Mouse (Mus musculus) kidney, adult 9 months (tissue): Measurements from ENCODE around the gene Fam81a.

Source experiments
- DNase-seq: peaks from one replicate; pipeline ENCODE4 v3.0.0; 2022

Fam81a gene

DNA sequence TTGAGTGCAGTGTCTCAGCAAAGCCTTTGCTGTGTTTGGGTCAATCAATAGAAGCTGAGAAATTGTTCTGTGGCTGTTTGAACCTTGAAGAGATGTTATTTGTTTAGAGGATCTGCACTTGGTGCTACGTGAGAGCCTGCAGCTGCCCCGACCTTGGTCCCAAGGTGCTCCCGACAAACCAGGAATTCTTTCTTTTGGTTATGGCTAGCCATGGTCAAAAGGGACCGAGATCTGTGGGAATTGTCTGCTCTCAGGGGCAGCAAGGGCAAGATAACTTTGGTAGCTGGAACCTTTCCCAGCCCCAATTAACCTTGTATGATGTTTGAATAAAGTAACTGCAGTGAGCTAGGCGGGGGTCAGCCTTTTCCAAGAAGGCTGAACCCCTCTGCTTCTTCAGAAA is 34.2 kb downstream of the Fam81a start:
- DNase-seq, result no peak

DNA sequence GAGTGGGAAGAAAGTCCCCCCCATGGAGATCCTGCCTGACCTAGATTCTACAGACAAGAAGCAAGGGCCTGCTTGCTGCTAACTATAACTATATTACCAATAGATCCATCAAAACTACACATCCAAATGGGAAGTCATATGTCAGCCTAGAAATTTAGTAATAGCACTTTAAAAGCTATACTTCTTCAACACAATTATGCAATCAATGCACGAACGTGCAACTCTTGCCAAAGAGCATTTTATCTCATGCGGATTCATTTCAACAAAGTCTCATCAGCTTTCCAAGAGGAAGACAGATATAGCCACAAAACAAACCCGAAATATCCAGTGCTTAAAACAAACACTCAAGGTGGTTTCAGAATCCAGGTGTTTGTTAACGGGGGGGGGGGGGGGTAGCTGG is 36.8 kb downstream of the Fam81a start:
- no peak for DNase-seq

DNA sequence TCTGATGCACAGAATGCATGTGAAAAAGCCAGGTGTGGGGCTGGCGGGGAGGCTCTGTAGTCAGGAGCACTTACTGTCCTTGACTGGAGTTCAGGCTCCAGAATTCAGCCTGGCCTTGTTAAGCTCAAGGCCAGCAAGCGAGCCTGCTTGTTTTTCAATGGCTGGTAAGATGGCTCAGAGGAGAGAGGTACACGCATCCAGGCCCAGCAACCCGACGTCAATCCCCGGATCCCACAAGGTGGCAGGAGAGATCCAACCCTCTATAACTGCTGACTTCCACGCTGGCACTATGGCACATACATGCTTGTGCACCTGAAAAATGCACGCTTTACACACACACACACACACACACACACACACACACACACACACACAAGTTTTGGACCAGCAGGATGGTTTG is 39.3 kb downstream of the Fam81a start:
- no peak for DNase-seq

DNA sequence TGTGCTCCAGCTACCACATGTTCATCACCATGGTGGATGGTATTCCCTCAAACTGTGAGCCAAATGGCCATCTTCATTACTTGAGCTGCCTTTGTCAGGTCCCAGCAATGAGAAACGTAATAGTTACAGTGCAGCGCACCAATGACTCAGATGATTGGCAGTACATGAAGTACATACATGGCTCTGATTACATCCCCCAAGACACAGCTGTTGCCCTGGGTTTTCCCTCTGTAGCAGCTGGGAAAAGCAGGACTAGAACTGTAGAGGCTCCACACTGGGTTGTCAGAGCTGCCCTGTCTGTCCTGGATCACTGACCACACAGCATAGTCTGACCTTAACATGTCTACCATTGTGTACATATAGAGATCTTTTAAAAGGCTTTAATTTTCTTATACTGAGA is 44.8 kb downstream of the Fam81a start:
- no peak for DNase-seq

DNA sequence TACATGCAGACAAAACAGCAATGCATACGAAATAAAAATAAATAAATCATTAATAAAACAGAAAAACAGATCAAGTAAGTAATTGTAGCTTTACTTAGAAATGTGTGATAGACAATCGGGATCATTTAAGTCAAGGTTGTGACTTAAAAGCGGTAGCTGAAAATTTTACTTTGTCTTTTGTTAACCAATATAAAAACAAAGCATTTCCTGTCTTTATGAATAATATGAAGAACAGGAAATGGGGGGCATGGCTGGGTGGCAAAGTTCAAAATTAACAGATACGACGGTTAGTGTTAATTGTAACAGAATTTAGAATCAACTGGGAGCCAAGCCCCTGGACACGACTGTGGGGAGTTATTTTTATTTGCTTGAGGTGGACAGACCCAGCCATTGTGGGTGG is 47.3 kb downstream of the Fam81a start:
- DNase-seq, result no peak

DNA sequence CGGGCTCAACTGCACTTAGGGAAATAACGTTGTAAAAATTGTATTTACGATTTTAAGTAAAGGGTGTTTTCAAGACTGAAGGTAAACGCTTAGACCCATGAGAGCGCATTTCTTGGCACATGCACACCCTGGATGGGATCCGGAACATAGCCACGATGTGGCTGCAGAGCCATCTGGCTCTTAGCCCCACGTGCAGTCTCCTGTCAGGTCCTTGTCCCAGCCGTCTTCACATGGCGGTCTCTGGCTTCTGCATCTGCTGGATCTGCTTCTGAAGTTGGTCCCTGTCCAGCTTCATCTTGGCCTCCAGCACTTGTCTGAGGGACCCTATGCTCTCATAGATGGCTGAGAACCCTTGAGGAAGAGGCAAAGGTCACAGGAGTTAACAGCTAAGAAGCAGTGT is 51.8 kb downstream of the Fam81a start:
- no peak for DNase-seq

DNA sequence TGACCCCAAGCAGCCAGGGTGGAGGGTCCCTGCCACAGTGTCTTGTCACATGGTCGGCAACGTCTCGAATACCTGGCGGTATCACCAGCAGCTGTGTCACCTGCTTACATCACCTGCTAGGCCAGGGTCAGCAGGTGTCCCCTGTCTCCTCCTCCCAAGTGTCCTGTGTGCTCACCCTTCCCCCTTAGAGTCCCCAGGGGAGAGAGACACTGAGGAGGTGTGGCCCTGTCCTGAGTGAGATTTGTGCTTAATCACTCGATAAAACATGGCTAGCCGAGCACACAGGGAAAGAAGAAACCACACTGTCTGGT is 53.6 kb downstream of the Fam81a start:
- no peak for DNase-seq

DNA sequence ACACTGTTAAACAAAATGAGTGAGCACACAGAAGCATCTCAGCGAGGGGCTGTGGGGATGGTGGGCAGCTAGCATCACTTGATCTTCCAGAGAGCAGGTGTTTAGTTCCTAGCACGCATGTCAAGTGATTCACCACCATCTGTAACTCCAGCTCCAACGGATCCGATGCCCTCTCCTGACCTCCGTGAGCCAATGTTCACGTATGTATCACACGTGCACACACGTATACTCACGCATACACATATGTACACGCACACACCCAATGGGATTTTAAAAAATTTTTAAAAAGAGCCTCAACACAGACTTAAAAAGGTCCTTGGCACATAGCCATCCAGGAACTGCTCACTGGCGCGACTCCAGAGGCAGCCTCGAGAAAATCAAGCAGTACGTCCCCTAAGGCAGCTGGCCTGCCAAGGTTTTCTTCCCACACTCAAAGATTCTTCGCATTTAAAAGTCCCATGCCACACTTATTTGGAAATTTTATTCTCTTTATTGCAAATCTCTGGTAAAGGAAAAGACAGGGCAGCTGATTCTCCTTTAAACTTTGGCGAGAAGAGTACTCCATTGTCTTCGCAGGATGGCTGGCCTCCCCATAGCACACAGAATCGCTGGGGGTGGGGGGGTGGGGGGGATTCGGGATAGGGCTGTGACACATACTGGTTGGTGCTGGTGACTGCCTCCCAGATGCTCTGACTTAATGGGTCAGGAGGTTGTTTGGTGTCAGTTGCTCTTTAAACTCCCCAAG is 54.1 kb downstream of the Fam81a start:
- DNase-seq, result no peak

DNA sequence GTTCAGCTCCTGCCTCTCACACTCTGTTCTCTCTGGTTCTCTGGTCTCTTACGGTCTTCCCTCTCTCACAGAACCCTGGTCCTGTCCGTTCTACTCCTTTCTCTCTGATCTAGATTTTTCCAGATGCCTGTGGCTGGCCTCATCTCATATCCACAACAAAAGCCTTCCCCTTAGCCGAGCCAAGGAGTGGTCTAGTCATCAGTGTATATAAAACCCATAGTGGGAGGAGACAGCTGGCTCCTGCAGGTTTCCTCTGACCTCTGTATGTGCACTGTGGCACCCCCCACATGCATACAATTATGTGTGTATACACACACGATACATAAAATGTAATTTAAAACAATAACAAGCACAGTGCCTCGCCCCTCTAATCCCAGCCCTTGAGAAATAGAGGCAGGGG is 55.0 kb downstream of the Fam81a start:
- no peak for DNase-seq

DNA sequence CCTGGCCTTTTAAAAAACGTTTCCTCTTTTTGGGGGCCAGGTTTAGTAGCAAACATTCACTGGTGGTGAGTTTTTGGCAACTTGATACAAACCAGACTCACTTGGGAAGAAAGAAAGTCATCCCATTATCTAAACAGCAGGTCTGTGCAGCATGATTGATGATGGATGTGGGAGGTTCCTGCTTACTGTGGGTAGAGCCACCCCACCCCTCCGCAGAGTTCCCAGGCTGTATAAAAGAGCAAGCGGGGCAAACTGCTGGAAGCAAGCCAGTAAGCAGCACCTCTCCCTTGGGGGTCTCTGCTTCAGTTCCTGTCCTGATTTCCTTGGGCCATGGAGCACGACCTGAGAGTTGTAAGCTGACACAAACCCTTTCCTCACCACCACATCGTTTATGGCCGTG is 56.3 kb downstream of the Fam81a start:
- no peak for DNase-seq

DNA sequence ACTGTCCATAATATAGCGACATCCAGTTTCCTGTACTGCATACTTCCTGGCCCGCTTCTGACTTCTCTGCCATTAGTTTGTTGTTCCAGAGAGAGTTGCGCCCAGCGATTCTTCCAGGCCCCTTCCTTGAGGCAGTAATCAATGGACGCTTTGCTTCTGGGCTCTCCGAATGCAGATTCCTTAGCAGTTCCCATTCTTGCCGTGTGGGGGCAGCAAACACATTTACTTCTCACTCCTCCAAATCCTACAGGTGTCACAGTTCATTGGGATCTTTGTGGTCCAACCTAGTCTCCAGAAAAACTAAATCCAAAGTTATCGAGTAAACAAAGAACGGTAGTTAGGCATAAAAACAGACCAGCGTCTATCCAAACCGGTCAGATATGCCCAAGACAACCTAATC is 58.3 kb downstream of the Fam81a start:
- peak; percentile 73 for DNase-seq

DNA sequence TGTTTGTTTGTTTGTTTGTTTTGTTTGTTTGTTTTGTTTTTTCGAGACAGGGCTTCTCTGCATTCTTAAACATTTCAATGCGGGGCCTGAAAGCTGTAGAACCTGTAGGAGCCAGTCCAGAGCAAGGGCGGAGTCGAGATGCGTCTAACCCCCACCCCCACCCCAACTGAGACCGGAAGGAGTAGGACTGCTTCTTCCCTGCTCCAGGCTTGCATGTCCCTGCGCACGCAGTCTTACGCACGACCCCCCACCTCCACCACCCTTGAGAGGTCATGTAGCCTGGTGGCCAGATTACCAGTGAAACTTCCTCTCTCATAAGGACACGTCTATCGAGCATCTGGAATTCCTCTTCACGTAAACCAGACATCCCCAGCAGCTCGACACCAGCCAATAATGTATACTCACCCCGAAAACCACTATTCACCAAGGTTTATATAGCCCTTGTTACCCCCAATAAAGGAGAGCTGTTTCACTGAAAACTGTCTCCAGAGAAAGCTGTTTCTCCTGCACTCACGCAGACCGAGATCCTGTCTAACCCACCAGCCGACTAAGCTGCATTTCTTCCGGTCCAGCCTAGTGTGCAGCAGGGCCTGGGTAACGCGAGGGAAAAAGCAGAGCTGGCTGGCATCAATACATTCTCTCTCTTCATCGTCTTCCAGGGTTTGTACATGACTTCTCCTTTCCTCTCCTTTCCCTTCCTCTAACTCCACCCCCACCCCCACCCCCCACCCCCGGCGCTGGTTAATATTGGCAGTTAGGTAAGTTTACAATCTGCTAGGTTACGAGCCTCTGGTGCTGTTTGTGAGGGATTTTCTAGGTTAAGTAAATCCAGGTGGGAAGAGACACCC is 59.8 kb downstream of the Fam81a start:
- DNase-seq, result no peak

DNA sequence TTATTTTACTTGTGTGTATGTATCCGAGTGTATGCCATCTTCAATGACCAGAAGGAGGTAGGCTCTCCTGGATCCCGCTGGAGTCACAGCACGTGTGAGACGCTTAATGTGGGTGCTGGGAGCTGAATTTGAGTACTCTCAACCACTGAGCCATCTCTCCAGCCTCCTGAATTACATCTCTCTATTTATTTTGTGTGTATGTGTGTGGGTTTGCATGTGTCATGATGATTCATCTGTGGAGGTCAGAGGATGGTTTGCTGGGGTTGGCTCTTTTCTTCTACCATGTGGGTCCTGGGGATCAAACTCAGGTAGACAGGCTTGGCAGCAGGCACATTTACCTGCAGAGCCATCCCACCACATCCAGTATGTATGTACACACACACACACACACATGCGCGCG is 60.6 kb downstream of the Fam81a start:
- DNase-seq, result no peak

DNA sequence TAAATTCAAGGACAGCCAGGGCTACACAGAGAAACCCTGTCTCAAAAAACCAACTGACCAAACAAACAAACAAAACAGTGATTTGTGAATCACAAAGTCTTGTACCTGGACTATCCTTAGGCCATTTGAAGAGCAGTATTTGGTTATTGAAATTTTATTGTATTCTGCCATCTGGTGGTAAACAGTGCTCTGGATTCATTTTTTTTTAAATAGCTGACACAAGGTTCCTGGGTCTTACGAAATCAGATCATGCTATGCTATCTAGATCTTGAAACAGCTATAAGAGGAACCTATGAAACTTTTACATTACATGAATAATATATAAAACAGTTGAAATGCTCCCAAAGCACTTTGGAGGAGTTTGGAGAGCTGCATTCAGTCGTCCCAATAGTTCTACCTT is 61.4 kb downstream of the Fam81a start:
- DNase-seq, result peak; percentile 12

DNA sequence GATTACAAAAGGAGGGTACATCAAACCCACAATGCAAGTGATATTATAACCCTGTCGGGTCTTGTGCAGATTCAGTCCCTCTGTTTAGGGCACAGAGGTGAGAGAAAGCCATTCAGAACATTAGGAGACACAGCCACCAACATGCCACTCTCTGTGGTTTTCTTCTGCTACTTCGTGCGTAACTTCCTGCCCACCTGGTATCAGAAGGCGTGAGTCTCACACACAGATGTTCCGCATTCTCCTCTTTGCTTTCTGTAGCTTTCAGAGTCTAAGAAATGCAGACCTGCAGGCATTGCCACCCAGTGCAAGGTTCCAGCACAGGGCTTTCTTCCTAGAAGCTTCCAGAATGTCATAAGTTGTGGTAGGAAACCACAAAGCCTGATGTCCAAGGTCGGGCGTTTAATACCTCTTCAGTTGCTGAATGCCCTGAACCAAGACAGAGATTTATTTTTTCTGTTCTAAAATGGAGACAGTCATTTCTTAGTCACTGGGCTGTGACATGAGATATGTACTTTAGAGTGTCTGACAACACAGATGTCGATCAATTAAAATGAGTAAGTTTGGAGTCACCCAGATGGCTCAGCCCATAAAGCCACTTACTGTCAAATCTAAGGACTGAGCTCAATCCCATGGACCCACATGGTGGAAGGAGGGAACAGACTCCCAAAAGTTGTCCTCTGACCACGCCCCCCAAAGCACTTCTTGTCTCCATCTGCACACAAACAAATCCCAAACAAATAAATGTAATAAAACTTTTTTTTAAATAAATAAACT is 62.1 kb downstream of the Fam81a start:
- DNase-seq, result no peak

DNA sequence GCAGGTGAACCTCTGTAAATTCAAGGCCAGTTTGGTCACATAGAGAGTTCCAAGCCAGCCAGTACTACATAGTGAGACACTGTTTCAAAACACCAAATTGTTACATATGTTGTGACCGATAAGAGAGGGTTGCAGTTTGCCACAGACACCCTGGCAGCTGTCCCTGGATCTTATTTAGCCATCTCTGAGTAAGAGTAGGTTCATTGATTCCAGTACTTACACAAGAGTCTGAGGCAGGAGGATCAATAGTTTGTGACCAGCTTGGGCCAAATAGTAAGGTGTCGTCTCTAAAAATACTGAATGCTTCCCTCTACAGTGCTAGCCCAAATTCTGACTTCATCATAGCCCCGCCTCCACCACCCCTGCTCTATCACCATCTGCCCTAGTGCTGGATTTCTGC is 64.3 kb downstream of the Fam81a start:
- no peak for DNase-seq

DNA sequence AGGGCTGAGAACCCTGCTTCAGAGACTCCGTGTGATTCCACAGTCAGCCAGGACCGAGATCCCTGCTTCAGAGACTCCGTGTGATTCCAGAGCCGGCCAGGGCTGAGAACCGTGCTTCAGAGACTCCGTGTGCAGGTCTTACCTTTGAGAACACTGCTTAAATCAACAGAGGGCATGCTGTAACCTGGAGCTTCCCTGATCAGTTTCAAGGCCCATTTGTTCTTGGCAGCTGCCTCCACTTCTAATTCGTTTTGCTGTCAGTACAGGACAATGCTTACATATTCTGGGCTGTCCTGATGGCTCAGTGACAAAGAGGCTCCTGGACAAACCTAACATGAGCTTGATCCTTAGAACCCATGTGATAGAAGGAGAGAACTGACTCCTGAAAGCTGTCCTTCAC is 65.2 kb downstream of the Fam81a start:
- DNase-seq, result no peak

DNA sequence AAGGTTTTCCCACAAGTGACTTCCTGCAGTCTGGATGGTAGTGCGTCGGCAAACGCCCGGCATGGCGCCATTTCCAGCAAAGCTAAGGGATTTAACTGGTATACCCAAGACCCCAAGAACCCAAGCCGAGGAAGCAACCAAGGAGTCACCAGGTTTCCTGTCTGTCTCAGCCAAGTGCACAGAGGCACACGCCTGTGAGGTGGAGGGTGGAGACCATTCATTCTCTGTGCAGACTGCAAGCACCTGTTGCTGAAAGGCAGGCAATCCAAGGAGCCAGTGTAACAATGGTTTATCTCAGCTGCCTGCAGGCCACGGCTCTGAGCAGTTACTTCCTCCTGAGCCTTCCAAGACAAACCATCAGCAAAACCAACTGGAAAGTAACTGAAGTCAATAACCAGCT is 70.0 kb downstream of the Fam81a start:
- DNase-seq, result no peak

DNA sequence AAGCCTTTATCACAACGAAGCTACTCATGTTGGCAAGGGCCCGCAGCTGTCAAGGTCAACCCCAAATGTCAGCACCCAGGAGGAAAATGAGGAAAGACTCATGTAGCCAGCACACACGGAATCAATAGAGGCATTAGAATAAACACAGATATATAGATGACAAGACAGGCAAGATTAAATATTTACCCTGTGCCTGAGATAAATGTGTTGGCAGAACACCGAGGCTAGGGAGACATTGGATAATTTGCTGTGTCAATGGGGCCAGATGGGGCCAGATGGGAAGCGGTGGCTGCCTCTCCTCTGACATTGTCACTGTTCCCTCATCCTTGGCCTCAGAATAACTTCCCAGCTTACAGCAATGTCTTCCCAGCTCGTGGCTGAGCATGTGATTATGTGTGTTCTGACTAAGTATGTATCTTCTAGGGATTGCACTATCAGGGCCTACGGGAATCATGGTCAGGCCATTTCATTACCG is 72.4 kb downstream of the Fam81a start:
- no peak for DNase-seq

DNA sequence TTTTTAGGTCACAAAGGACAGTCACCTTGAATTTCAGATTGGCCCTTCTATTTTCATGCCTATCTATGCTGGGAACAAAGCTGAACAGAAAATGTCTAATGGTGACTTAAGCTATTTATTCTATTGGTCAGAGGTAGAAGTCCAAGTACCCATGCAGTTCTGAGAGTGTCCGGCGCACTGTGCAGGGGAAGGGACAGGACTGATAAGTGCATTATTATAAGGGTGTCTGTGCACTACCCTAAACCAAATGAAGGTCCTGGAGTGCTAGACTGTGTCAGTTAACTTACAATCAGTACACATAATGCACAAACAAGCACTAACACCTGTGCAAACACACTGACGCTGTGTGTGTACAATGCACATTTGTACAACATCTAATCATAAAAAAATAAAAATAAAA is 74.9 kb downstream of the Fam81a start:
- DNase-seq, result no peak

DNA sequence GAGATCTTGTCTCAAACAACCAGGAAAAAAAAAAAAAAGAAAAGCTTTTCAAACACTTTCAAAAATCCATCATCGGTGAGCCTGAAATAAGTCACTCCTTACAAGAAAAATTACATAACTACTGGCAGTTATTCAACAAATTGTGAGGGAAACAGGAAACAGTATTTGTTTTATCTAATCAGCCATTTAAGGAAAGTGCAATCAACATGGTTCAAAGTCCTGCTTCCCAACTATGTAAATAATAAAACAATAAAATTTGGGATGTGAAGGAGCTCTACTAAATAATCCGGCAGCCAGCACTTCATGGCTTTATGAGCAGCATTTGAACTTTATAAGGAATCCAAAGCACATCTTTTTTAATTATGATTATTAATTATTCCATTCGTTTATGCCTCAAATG is 80.3 kb downstream of the Fam81a start:
- DNase-seq, result no peak

DNA sequence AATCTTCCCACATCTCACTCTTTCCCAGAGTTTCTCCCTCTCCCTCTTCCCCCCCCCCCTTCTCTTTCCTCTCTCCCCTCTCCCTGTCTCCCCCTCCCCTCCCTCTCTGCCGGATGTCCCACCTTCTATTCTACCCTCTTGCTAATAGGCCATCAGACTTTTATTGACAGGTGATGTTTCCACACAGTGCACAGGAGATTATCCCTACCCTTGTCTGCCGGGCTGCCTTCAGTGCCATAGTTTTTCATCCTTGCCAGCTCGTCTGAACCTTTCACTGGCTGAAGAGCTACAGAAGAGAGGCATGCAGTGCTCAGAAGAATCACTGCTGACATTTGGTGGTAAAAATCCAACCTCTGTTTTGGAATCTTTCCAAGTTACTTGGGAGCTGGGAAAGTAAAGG is 88.9 kb downstream of the Fam81a start:
- no peak for DNase-seq

DNA sequence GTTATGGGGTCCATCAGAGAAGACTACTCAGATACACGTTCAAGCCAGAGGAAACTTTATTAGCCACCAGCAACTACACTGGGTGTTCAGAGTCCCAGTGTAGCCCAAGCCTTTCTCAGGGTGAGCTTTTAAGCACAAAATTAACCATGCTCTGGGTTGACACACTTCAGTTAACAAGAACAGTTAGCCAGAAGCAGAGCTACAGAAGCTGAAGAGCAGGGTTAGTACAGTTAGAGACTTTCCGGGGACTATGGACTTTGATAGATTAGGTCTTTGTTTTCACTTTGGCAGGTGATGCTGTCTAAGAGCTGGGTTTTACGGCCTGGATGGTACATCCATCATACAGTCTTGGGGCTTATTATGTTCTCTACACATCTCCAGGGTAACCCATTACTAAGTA is 89.6 kb downstream of the Fam81a start:
- DNase-seq, result peak; percentile 58

DNA sequence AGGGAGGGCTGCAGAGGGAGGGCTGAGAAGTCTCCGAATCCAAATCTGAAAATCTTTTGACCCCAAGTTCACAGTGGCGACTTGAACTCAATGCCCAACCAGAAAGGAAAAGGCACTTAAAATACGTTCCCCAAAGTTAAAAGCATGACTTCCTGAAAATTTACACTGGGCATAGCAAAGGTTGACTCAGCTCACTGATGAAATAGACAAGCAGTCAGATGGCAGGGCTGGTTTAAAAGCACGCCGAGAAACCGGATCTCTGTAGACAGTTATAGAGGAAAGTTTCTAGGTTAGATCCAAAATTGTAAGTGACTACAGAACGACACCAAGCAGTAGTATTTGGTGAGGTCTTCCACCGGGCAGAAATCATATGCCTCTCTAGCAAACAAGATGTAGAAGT is 92.5 kb downstream of the Fam81a start:
- no peak for DNase-seq
